Mouse (Mus musculus) liver, postnatal 0 days (tissue): ENCODE data around the gene Skiv2l.

ENCODE experiments used
- CTCF ChIP-seq: sonication (generic); IDR thresholded peaks from 2 replicates; pipeline ENCODE4 v1.5.1; 2016; ENCODE audit warnings: antibody characterized with exemption, low read depth
- EP300 ChIP-seq: IDR thresholded peaks from 2 replicates; pipeline ENCODE4 v1.6.1; 2016; ENCODE audit warnings: antibody characterized with exemption, low read depth, mild to moderate bottlenecking

- TF ChIP-seq CTCF (peak; percentile 34), EP300 (peak; percentile 15; the same call in 1 of the 2 replicates)
Observed at GRCm38 (mm10) chr17:34894074-34894597, 44.1 kb upstream of the Skiv2l start.
